Mouse (Mus musculus): ENCODE measurements at regions not wholly inside any gene's neighbourhood (a gene's known extent, or its start where the extent isn't known, plus 50 kb on each side); places are given as distances from the start of the nearest gene placed in this dataset.

GRCm38 (mm10) chr11:26881635-26882034 is 287.8 kb upstream of the Vrk2 start:
- no peak for DNase-seq (ENCODE audit: low spot score in 2 of 2)

All from urinary bladder, postnatal 36 days (tissue).